Mouse (Mus musculus): ENCODE measurements around the gene Gm20695.
"Not testable (repeated sequence)": the region's sequence is repeated elsewhere in the genome, so short reads cannot be mapped to it uniquely, and the experiment has no call there.

Gm20695 gene

DNA sequence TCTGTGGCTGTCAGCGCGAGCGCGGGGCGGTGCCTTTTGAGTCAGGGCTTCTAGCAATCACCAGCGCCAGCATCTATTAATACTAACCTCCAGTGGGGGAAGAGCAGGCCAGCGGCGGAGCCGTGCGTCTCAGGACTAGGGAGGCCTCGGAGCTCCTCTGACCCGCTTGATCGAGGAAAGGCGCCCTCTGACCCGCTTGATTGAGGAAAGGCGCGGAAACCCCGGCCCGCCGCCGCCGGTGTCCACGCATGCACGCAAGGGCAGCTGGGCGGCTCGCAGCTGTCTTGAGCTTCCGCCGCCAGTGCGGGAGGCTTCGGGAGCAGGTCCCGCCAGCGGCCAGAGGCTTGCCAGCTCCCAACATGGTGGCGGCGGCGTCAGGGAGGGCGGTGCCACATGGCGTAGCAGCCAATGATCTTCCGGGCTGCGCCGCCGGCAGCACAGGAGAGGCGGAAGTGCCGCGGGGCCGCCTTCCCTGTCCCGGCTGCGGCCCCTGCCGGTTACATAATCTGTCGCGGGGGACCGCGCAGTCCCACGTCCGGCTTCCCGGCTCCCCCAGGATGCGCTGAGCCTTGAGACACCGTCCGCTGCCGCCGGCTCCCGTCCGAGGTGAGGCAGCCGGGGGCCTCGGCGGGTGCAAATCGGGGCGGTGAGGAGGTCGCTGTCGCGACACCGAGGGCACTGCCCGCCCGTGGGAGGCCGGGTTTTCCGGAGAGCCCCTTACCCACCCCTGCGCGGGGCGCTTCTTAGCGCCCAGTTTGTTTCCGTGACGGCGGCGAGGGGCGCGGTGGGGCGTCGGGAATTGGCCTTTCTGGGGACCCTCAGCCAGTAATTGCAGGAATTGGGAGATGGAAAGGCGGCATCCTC lies at the start of gene Gm20695, which contains the start of gene Zfp597:
Gm20695 (plus strand) TSS at position 448 of the 864 bp plus-strand sequence.
Zfp597 (minus strand) TSS at position 361 of the 864 bp plus-strand sequence.
- peak; percentile 97 for DNase-seq (ENCODE audit: low read depth, low spot score)

- no peak for DNase-seq (ENCODE audit: low read depth, low spot score)
Measured at GRCm38 (mm10) chr16:3835461-3835860, 49.0 kb upstream of the Gm20695 start.

- DNase-seq (ENCODE audit: low read depth, low spot score) = peak; percentile 72
Measured at GRCm38 (mm10) chr16:3839157-3839885, 45.1 kb upstream of the Gm20695 start.

GRCm38 (mm10) chr16:3842989-3843388 lies 41.5 kb upstream of the Gm20695 start:
- DNase-seq (ENCODE audit: low read depth, low spot score) = peak; percentile 38

DNA sequence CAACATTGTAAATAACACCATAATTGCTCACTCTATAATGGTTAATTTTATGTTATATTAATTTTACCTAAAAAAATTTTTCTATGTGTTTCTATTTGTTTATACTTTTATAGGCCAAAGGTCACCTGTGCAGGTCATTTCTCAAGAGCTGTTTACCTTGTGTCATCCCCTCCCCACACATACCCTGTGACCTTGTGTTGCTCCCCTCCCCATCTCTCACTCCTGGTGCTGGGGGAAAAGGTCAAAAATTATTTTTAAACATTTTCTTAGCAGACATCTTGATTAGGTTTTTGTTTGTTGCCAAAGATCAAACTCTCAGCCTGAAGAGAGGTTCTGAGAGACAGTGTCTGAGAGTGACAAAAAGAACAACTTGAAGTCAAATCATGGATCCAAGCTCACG lies 40.7 kb upstream of the Gm20695 start:
- DNase-seq (ENCODE audit: low read depth, low spot score) = no peak

- DNase-seq (ENCODE audit: low read depth, low spot score) = peak; percentile 97
Measured at GRCm38 (mm10) chr16:3846711-3847518, 37.5 kb upstream of the Gm20695 start, which contains the start of gene Zfp174. Zfp174 (plus strand) TSS chr16:3847268.

GRCm38 (mm10) chr16:3847871-3848270 lies 36.6 kb upstream of the Gm20695 start:
- peak; percentile 56 for DNase-seq (ENCODE audit: low read depth, low spot score)

DNA sequence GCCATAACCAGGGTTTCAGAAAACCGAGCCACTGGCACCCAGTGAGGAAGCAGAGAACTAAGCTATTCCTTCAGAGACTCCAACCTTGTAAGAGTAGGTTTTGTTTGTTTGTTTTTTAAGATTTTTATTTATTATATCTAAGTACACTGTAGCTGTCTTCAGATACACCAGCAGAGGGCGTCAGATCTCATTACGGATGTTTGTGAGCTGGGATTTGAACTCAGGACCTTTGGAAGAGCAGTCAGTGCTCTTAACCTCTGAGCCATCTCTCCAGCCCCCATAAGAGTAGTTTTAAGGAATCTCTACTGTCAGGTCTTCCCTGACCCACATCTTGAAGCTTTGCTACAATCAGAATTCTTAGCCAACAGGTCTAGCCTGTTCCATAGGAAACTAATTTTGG lies 36.0 kb upstream of the Gm20695 start:
- DNase-seq (ENCODE audit: low read depth, low spot score) = no peak

DNA sequence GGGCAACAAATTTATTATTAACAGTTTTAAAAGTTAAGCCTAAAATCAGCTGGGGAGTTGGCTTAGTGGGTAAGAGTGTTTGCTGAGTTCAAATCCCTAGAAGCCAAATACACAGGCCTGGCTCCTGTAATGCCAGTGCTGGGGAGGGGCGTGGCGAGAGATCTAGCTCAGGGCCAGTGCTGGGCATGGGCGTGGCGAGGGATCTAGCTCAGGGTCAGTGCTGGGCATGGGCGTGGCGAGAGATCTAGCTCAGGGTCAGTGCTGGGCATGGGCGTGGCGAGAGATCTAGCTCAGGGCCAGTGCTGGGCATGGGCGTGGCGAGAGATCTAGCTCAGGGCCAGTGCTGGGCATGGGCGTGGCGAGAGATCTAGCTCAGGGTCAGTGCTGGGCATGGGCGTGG lies 33.1 kb upstream of the Gm20695 start:
- DNase-seq (ENCODE audit: low read depth, low spot score) = not testable (repeated sequence)

DNA sequence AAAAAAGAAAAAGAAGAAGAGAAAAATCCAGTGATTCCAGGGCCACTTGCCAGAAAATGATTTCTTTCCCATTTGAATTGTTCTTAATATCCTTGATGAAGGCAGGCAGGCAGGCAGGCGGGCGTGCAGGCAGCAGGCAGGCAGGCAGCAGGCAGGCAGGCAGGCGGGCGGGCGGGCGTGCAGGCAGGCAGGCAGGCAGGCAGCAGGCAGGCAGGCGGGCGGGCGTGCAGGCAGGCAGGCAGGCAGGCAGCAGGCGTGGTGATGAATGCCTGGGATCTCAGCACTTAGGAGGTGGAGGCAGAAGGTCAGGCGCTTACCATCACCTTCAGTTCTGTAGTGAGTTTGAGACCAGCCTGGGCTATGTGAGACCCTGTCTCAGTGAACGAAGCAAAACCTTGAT lies 31.9 kb upstream of the Gm20695 start:
- peak; percentile 52 for DNase-seq (ENCODE audit: low read depth, low spot score)

GRCm38 (mm10) chr16:3854437-3855182 lies 29.8 kb upstream of the Gm20695 start:
- no peak for DNase-seq (ENCODE audit: low read depth, low spot score)

GRCm38 (mm10) chr16:3855776-3856175 lies 28.7 kb upstream of the Gm20695 start:
- DNase-seq (ENCODE audit: low read depth, low spot score) = no peak

DNA sequence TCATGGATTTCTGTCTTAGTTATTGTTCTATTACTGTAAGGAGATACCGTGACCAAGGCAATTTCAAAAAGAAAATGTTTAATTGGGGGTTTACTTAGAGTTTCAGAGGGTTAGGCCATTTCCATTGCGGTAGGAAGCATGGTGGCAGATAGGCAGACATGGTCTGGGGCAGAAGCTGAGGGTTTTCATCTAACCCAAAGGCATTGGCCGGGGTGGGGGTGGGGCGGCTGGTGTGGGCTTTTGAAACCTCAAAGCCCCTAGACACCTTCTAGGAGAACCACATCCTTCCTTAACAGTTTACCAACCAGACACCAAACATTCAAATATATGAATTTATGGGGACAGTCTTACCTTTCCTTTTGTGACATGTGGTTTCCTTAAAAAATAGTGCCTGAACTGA lies 25.2 kb upstream of the Gm20695 start:
- no peak for DNase-seq (ENCODE audit: low read depth, low spot score)

DNA sequence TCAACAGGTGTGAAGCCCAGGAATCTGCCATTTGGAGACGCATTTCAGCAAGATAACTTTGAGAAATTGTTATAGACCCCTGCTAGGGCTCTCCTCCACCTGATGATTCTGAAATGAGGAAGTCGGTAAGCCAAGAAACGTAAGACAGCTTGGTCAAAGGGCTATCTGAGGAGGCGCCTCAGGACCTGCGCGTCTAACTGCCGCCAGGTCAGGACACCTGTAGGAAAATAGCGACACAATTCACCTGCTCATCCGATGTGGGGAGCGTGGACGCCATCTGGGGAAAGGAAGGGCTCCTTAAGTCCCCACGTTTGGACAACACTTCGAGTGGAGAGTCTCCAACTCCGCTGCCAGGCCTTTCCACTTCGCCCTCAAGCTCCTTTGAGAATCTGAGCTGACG lies 12.6 kb upstream of the Gm20695 start:
- DNase-seq (ENCODE audit: low read depth, low spot score) = no peak

DNA sequence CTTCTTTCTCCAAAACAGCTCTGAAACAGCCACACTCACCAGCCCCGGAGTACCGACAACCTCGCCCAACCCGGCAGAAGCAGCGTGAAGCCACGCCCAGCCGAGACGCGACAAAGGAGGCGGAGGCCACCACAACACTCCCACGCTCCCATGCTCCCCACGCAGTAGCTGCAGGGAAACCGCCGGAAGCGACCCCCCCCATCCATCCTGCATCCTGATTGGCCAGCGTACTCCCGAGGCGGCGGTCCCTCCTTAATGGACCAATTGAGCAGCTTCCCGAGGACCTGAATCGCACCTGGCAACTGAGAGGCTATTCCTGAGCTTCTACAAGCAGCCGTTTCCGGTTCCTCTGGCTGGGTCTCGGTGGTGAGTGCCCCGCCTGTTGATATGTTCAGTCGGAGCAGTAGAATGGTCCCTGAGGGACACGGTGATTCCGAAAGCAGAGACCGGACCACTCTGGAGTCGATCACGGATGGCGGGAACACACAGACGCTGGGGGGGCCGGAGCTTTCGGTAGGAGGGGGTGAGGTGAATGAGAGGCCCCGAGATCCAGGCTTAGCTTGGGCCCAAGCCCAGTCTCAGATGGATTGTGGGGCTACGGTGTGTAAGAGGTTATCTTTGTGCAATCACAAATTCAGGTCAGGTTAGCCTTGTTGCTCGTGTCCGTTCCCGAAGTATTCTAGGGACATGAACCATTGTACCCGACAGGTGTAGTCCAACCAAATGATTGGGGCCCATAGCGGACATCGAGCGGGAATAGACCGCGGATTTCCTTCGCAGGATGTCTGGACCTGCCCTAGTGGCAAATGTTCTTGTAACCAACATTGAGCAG lies 12.0 kb upstream of the Gm20695 start, which contains the start of gene Naa60:
Naa60 (plus strand) TSS at position 160 of the 832 bp plus-strand sequence.
- DNase-seq (ENCODE audit: low read depth, low spot score) = peak; percentile 99

DNA sequence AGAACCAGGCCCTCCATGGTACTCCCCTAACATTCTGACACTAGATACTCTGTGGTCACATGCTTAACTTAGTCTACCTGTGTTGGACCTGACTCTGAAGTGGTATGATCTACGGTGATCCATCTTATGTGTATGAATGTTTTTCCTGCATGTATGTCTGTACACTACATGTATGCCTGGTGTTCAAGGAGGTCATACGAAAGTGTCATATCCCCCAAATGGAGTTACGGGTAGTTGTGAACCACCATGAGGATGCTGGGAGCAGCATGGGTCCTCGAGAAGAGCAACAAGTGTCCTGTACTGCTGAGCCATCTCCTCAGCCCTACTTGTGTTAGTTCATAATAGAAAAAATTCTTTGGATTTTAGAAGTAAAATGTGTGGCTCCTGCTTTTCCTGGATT lies 8.1 kb upstream of the Gm20695 start:
- no peak for DNase-seq (ENCODE audit: low read depth, low spot score)

DNA sequence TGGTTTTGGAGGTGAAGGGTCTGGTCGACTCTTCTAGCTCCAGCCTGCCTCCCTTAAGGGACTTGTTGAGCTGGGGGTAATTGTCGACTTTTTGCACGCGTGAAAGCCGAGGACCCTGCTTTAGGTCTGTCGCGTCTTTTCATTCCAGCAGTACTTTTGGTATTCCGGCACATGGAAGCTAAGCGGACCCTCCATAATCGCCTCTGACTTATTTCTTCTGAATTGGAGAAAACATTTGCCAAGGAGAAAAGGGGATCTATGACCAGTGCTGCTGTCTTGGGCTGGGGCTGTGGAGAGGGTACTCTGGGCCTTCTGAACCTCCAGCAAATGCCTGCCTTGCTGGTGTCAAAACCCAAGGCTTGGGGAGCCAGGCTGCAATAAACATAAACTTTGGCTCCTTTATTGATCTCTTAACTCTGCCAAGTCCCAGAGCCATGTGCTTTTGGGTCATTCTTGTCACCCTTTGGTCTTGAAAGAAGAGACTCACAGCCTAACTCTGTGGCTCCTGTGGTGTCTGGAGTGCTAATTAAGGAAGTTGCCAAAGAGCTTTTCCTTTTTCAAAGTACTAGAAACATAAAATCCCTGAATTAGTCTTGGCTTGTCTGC lies 720 bp downstream of the Gm20695 start:
- no peak for DNase-seq (ENCODE audit: low read depth, low spot score)

GRCm38 (mm10) chr16:3891621-3892295 lies 7.3 kb downstream of the Gm20695 start:
- DNase-seq (ENCODE audit: low read depth, low spot score) = no peak

DNA sequence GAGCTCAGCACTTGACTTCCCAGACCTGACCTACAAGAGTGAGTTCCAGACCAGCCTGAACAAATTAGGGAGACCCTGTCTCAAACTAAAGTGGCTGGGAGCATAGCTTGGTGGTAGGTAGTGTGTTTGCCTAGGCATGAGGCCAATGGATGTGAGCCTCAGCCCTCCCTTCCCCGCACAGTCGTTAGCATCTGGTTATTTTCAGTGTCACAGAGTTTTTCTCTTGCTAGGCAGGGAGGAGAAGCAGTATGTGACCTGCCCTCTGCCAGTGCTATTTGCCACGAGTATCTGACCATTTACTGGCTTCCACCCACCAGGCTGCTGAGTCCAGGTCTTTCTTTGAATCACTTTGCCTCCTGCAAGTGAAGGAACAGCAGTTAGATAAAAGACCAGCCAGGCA lies 9.3 kb downstream of the Gm20695 start:
- no peak for DNase-seq (ENCODE audit: low read depth, low spot score)
